Mouse (Mus musculus): Measurements from ENCODE around the gene Gm20820. TPM values are rescaled to one million over a fixed set of nuclear protein-coding genes. Genes with fewer than 3 reads are reported as not detected.
"Not testable (repeated sequence)": the region's sequence is repeated elsewhere in the genome, so short reads cannot be mapped to it uniquely, and the experiment has no call there.

Gm20820 gene
- polyA plus RNA-seq (2014; fragmentation: Nextera tagmentation; extraction: Ambion mirVana), result not detected in 2 replicates

- not testable (repeated sequence) for H3K36me3 ChIP-seq (ENCODE audit: control insufficient read depth, insufficient read depth, low read length); H3K4me2 ChIP-seq (ENCODE audit: low read depth); H3K27ac ChIP-seq (ENCODE audit: low read depth, low read length); H3K27me3 ChIP-seq (ENCODE audit: control insufficient read depth, insufficient read depth, low read length); H3K9me3 ChIP-seq (ENCODE audit: control insufficient read depth, low read length); H3K9ac ChIP-seq (ENCODE audit: low read length); ATAC-seq (ENCODE audit: insufficient read depth, low FRiP score, low TSS enrichment); DNase-seq (ENCODE audit: low spot score); H3K4me1 ChIP-seq (ENCODE audit: control insufficient read depth, insufficient read depth, low read length); H3K4me3 ChIP-seq (ENCODE audit: low read depth, low read length)
- WGBS, result no CpG with 5 or more reads among the region's 6 CpGs
Measured at GRCm38 (mm10) chrY:86061472-86061871, at the start of gene Gm20820. Gm20820 (plus strand) TSS chrY:86061772.

Data from neural tube, embryonic 11.5 days (tissue).